Mouse (Mus musculus) adrenal gland, adult 18-20 months (tissue): ENCODE measurements around the gene Igsf9. TPM values are rescaled to one million over a fixed set of nuclear protein-coding genes. Genes with fewer than 3 reads are reported as not detected.

Experiments used
- DNase-seq, 2 experiments: peaks; one replicate each; pipeline ENCODE4 v3.0.0; 2021 to 2022; ENCODE audit warnings: low spot score in 2 of 2
- total RNA-seq, 2 experiments: library from RNA; stranded (reverse); gene quantifications; 1 replicate in 1 of 2; 2 replicates in 1 of 2; pipeline ENCODE4 v1.2.3; 2021

Gene Igsf9
- total RNA-seq, 2 experiments from 2014 or later: 1.1 to 3.2 TPM

DNA sequence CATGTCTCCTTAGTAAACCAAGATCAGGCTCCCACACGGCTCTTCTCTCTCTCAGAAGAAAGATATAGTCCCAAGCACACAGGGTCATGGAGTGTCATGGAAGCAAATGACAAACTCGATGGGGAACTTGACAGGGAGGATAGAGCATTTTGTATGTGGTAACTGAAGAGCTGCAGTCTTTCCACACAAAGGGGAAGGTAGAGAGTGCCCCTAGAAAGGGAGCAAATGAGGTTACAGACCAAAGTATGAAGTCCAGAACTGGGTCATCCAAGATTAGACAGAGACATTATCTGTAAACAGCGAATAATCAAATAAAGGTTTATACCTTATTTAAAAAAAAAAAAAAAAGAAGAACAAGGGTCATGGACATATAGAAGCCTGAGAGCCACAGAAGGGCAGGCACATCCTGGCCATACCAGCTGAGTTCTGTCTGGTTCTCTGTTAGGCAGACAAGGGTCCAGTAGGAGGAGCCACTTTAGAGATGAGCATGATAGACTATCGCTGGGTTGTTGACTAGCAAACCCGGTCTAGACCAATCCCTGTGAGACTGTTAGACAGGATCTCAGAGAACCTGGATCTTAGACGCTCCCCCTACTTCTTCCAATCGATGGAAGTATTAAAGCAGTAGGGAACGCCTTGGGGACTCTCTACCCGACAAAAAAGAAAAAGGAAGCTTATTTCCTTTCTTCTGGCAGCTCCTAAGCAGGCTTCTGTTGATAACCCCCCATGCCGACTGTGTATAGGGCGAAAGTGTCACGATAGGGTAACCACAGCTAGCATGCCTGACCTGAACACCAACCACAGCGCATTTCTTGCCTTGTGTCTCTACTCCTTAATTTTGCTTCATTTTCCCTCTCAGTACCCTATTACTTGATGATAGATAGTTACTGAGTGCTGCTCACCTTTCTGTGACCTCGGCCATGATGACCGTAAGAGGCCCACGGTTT is 17.9 kb upstream of the Igsf9 start:
- no peak for DNase-seq

GRCm38 (mm10) chr1:172468301-172468877 is 13.2 kb upstream of the Igsf9 start:
- DNase-seq: no peak

- no peak for DNase-seq
Observed at GRCm38 (mm10) chr1:172469373-172469772, 12.2 kb upstream of the Igsf9 start.

DNA sequence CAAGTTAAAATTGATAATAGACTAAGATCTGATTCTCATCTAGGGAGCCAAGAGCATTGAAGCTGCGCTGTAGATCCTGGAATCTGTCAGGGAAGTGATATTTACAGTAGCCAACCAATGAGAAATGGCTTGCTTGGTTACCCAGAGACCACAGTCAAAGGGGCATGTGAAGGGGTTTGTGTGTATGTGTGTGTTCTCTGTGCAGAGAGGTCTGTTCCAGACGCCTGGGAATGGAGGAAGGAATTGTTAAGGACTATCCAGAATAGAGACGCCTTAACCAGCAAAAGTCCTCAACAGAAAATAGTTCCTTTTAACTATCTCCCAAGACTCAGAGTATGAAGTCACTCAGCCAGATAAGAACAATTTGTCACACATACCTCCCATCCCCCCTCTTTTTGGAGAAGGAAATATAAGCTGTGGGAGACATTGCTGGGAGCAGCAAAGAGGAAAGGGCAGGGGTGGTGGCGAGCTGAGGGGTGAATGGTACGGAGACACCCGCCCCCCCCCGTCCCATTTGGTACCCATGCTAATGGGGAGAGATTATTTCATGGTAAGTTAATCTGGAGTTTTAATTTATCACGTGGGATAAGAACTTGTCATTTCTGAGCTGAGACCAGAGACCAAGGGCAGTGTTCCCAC is 11.7 kb upstream of the Igsf9 start:
- DNase-seq: no peak

DNA sequence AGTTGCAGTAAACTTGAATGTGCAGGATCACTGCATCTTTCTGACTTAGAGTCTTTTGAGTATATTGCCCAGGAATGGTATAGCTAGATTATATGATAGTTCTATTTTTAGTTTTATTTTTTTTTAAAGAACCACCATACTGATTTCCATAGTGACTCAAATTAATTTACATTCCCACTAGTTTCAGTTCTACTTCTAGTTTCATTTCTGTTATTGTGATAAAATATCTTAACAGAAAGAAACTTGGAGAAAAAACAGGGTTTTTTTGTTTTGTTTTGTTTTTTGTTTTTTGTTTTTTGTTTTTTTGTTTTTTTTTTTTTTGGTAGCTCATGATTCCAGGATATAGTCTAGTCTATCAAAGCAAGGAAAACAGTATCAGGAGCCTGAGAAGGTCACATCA is 8.7 kb upstream of the Igsf9 start:
- no peak for DNase-seq

GRCm38 (mm10) chr1:172474196-172474595 is 7.4 kb upstream of the Igsf9 start:
- no peak for DNase-seq

DNA sequence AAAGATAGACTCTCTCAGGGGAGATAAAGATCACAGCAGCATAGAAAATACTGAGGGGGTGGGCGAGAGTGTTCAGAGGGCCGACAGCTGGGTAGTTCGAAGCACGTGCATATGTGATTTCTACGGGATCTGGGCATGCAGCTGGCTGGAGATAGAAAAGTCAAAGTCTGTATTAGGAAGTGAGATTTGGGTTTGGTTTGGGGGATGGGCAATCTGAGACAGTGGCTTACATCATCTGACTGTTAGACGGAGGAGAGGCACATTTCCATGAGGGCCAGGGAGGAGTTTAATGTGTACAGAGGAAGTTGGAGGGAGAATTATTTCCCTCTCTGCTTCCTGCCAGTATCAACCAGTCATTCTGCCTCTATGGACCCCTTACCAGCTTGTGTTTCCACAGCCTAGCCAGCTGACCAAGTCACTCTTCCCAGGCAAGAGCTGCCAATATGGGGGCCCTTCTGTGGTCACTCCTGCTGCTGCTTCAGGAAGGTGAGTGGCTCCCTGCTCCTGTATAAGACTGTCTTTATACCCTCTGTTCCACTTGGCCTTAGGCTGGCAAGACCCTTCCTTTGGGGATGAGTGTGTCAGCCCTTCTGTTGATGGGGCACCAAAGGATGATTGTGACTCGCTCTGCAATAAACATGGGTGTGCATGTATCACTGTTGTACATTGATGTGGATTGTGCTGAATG is 6.4 kb upstream of the Igsf9 start, which contains the start of gene Slamf9:
TSS of gene Slamf9 (plus strand) at position 305 of the 688 bp plus-strand sequence.
- no peak for DNase-seq

DNA sequence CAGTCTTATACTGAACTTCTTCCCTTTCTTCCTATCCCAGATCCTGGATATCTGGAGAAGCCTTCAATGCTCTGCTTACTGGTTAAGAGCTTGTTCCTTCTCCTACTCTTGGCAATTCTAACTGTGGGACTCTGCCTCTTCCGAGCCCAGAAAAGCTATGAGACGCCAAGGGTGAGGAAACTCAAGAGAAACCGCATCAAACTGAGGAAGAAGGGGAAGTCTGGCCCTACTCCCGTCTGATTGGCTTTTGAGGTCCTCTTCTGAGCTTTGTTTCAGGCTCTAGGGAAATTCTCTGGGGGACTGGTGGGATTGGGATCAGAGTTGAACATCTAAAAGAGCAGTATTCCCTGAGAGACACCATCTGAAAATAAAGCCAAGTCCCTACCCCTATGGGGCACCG is 3.6 kb upstream of the Igsf9 start:
- DNase-seq: no peak

- no peak for DNase-seq
Observed at GRCm38 (mm10) chr1:172480376-172480775, 1.2 kb upstream of the Igsf9 start.

- DNase-seq: no peak
Observed at GRCm38 (mm10) chr1:172481111-172481510, 477 bp upstream of the Igsf9 start.

DNA sequence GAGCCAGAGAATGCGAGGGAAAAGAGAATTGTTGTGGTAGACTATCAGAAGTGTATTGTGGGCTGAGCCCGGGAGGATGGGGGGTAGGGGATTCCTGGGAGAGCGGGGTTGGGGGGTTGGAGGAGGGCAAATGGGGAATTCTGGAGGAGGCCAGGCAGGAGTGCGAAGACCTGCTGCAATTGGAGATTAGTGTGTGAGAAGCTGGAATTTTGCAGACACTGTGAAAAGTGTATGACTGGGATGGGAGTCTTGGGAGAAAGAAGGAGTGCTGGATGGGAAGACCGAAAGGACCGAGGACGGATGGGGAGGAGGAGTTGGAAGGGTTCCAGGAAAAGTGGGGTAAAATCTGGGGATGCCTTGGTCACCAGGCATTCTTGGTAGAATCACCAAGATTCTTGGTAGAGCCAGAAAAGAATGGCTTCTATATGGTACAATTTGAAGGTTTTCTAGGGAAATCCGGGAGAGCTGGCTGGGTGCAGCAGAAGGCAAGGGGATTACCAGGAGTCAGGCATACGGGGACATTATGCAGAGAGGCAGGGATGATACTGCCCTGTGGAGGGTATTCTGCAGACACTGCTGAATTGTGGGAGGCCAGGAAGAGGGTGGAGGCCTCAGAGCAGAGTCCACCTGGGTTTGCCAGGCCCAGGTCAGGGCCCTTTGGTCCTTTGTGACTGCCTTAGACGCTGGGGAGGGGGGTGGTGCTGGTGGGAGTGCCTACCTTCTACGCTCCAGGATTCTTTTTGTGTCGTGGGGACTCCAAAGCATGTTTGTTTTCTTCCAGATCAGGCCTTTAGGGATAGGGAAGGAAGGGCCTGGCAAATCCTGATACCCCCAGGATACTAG is 1.2 kb downstream of the Igsf9 start:
- no peak for DNase-seq

GRCm38 (mm10) chr1:172483361-172483660 is 1.7 kb downstream of the Igsf9 start:
- DNase-seq: no peak

DNA sequence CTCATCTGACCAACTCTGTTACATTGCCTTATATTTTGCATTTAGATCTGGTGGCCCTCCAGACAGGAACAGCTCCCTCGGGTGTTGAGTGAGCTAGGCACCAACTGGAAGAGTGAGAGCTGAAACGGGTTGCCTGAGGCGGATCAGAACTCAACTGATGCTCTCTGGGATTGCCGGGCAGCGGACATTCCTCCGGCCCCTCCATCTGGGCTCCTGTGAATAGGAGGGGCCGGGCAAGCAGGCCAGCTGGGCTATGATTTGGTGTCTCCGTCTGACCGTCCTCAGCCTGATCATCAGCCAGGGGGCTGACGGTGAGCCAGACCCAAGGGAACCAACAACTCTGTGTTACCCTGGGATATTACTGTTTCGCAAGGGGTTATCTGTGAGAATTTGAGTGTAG is 2.6 kb downstream of the Igsf9 start:
- no peak for DNase-seq

GRCm38 (mm10) chr1:172484671-172485070 is 3.1 kb downstream of the Igsf9 start:
- no peak for DNase-seq

DNA sequence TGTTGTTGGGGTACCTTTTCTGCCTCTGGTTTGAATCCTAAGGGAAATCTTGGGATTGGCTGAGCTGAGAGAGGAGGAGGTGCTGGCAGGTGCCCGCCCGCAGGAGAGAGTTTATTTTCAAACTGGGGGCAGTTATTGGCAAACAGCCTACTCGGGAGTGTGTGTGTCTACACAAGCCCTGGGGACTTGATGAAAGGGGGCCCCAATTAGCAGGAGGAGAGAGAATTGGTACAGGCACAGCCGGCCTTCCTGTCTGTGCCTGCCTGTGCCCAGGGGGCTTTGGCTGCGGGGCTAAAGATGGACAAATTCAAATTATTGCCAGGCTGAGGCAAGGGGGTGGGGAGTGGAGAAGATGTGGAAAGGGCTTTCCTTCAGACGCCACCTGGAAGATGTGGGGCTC is 4.2 kb downstream of the Igsf9 start:
- no peak for DNase-seq

DNA sequence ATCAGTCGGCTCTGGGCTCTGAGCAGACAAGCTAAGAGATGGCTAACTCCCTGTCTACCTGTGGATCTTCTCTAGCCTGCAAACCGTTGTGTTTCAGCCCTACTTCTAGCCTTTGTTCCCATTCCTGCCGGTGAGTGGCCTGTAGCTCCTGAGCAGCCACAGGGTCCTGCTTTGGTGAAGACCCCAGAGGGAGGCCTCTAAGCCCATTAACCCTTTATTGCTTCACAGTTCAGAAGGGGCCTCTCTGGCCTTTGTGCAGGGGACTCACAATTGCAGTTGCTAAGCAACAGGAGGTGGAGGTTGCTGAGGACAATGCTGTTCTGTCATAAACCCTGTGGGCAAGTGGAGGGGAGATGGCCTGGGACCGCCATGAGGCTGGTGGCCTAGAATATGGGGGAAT is 4.6 kb downstream of the Igsf9 start:
- no peak for DNase-seq

- DNase-seq: no peak
Observed at GRCm38 (mm10) chr1:172486651-172487050, 5.1 kb downstream of the Igsf9 start.

- DNase-seq: no peak
Observed at GRCm38 (mm10) chr1:172487859-172488258, 6.3 kb downstream of the Igsf9 start.

DNA sequence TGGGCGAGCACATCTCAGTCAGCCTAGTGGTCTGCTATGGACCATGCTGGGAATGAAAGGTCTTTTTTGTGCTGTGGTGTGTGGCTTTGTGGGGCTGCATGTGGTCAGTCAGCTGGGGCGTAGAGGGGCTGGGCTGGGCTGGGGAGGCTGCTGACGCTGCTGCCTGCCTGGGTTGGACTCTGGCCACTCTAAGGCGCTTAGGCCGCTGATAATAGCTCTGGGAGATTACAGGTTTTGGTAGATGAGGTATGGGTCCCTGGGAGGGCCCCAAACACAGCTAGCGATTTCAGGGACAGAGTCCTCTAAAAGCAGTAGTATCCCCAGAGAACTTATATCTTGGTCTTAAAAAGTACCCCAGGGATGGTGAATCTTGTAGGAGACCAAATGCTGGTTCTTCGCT is 7.2 kb downstream of the Igsf9 start:
- DNase-seq: no peak

- DNase-seq: no peak
Observed at GRCm38 (mm10) chr1:172489585-172490250, 8.1 kb downstream of the Igsf9 start.
